Mouse (Mus musculus) lung, postnatal 0 days (tissue): ENCODE data around the gene Mrfap1. TPM values are rescaled to one million over a fixed set of nuclear protein-coding genes. Genes with fewer than 3 reads are reported as not detected.
A peak's percentile ranks its signal among the peaks of the same experiment; 100 is the strongest.

Source experiments
- ATAC-seq: fragments of 200-750 bp; cut with Nextera tagmentation; 2 replicates; pipeline ENCODE4 v1.8.0; 2017; ENCODE audit warnings: moderate library complexity
- DNase-seq: peaks from one replicate; pipeline ENCODE4 v3.0.0-alpha.2; 2016; ENCODE audit warnings: low spot score
- H3K27ac ChIP-seq: fragments of 300-500 bp; sonication (generic); 2 replicates; pipeline ENCODE4 v1.5.1; 2014; ENCODE audit warnings: antibody characterized with exemption, mild to moderate bottlenecking, low read length, mixed read lengths
- H3K27me3 ChIP-seq: fragments of 300-500 bp; sonication (generic); replicated peaks from 2 replicates; pipeline ENCODE4 v1.6.1; 2014; ENCODE audit warnings: low read length, mixed read lengths; ENCODE audit not compliant: insufficient read depth
- H3K36me3 ChIP-seq: fragments of 300-500 bp; sonication (generic); 2 replicates; pipeline ENCODE4 v1.6.1; 2014; ENCODE audit warnings: low read length, mixed read lengths; ENCODE audit not compliant: insufficient read depth
- H3K4me1 ChIP-seq: fragments of 300-500 bp; sonication (generic); 2 replicates; pipeline ENCODE4 v1.6.1; 2014; ENCODE audit warnings: antibody characterized with exemption, low read depth, low read length, mixed read lengths; ENCODE audit not compliant: insufficient read depth
- H3K4me2 ChIP-seq: fragments of 300-500 bp; sonication (generic); replicated peaks from 2 replicates; pipeline ENCODE4 v1.6.1; 2014; ENCODE audit warnings: low read depth, mild to moderate bottlenecking, low read length, moderate library complexity, mixed read lengths
- H3K4me3 ChIP-seq: fragments of 300-500 bp; sonication (generic); 2 replicates; pipeline ENCODE4 v1.5.1; 2014; ENCODE audit warnings: low read depth, low read length
- H3K9ac ChIP-seq: fragments of 300-500 bp; sonication (generic); replicated peaks from 2 replicates; pipeline ENCODE4 v1.6.1; 2014; ENCODE audit warnings: low read depth, mild to moderate bottlenecking
- H3K9me3 ChIP-seq: fragments of 300-500 bp; sonication (generic); 2 replicates; pipeline ENCODE4 v1.6.1; 2016; ENCODE audit warnings: low read length, mixed read lengths
- CTCF ChIP-seq: IDR thresholded peaks from 2 replicates; pipeline ENCODE4 v1.5.1; 2016; ENCODE audit warnings: antibody characterized with exemption, mild to moderate bottlenecking
- EP300 ChIP-seq: IDR thresholded peaks from 2 replicates; pipeline ENCODE4 v1.6.1; 2016; ENCODE audit warnings: antibody characterized with exemption, mild to moderate bottlenecking, control low read depth
- whole genome bisulfite sequencing: fragments of 180-500 bp; shearing (Covaris S2); extraction: QIAGEN DNeasy Blood & Tissue Kit; methylation state at CpG from one replicate; pipeline ENCODE4 v1.1.7; 2014; 5-methylcytosine and 5-hydroxymethylcytosine counted together
- polyA plus RNA-seq: library from polyadenylated mRNA; unstranded; fragments of >200 nt; fragmentation: Nextera tagmentation; extraction: Ambion mirVana; gene quantifications from 2 replicates; pipeline ENCODE4 v1.2.1, GENCODE M21; 2015

The Mrfap1 gene
- polyA plus RNA-seq, 1 experiment from 2014 or later, result 281 TPM

- H3K27ac ChIP-seq, result no peak overlapping the region
- no peak overlapping the region for H3K9ac ChIP-seq
- no peaks in the 10 kb centered on the region for H3K27me3 ChIP-seq
- no peak overlapping the region for H3K4me3 ChIP-seq
- no peaks in the 10 kb centered on the region for H3K4me1 ChIP-seq
- no peaks in the 10 kb centered on the region for H3K9me3 ChIP-seq
- no peak for DNase-seq
- ATAC-seq, result no peak
- WGBS, result 54% methylated on average over 3 of the region's 3 CpGs
- TF ChIP-seq CTCF (0 out of 2 replicates have a peak, but pooled peaks have one; percentile 21), EP300 (no peak)
- H3K4me2 ChIP-seq, result no peak overlapping the region
- H3K36me3 ChIP-seq, result 0 out of 2 replicates have a peak, but pooled peaks cover 12% of the 10 kb centered on the region
Observed at GRCm38 (mm10) chr5:36817738-36818137, 21.2 kb upstream of the Mrfap1 start.

GRCm38 (mm10) chr5:36814554-36814953, 18.0 kb upstream of the Mrfap1 start:
- ATAC-seq, result no peak
- 69% methylated on average over 6 of the region's 6 CpGs for WGBS
- H3K4me1 ChIP-seq, result no peaks in the 10 kb centered on the region
- no peak overlapping the region for H3K9ac ChIP-seq
- peak; percentile 15 for DNase-seq
- no peak overlapping the region for H3K27ac ChIP-seq
- peak; percentile 38 for TF ChIP-seq CTCF
- TF ChIP-seq EP300, result no peak
- H3K36me3 ChIP-seq, result 0 out of 2 replicates have a peak, but pooled peaks cover 10% of the 10 kb centered on the region
- H3K9me3 ChIP-seq, result no peaks in the 10 kb centered on the region
- no peak overlapping the region for H3K4me2 ChIP-seq
- no peak overlapping the region for H3K4me3 ChIP-seq
- H3K27me3 ChIP-seq, result no peaks in the 10 kb centered on the region

GRCm38 (mm10) chr5:36811413-36811812, 14.8 kb upstream of the Mrfap1 start:
- DNase-seq (peak; percentile 67), ATAC-seq (peak; percentile 47)
- Histone ChIP-seq H3K4me1 (no peaks in the 10 kb centered on the region), H3K9ac (no peak overlapping the region), H3K36me3 (0 out of 2 replicates have a peak, but pooled peaks cover 9% of the 10 kb centered on the region), H3K27me3 (no peaks in the 10 kb centered on the region), H3K27ac (no peak overlapping the region), H3K9me3 (no peaks in the 10 kb centered on the region), H3K4me2 (no peak overlapping the region), H3K4me3 (no peak overlapping the region)
- TF ChIP-seq EP300 (no peak), CTCF (peak; percentile 93)
- WGBS, result 31% methylated on average over 3 of the region's 3 CpGs

GRCm38 (mm10) chr5:36810634-36811033, 14.1 kb upstream of the Mrfap1 start:
- no peaks in the 10 kb centered on the region for H3K9me3 ChIP-seq
- ATAC-seq (no peak; the same call in 1 of the 2 replicates), DNase-seq (peak; percentile 20)
- TF ChIP-seq CTCF (no peak), EP300 (no peak)
- H3K36me3 ChIP-seq, result 0 out of 2 replicates have a peak, but pooled peaks cover 6% of the 10 kb centered on the region
- H3K27ac ChIP-seq, result no peak overlapping the region
- 70% methylated on average over 3 of the region's 3 CpGs for WGBS
- no peaks in the 10 kb centered on the region for H3K4me1 ChIP-seq
- no peaks in the 10 kb centered on the region for H3K27me3 ChIP-seq
- H3K4me2 ChIP-seq, result no peak overlapping the region
- no peak overlapping the region for H3K9ac ChIP-seq
- H3K4me3 ChIP-seq, result no peak overlapping the region

GRCm38 (mm10) chr5:36809123-36809522, 12.6 kb upstream of the Mrfap1 start:
- Histone ChIP-seq H3K9ac (no peak overlapping the region), H3K36me3 (no peaks in the 10 kb centered on the region), H3K27ac (no peak overlapping the region), H3K9me3 (no peaks in the 10 kb centered on the region), H3K27me3 (no peaks in the 10 kb centered on the region), H3K4me1 (no peaks in the 10 kb centered on the region), H3K4me2 (no peak overlapping the region), H3K4me3 (no peak overlapping the region)
- ATAC-seq (no peak), DNase-seq (no peak)
- WGBS, result 74% methylated on average over 7 of the region's 7 CpGs
- TF ChIP-seq CTCF (no peak), EP300 (no peak)

GRCm38 (mm10) chr5:36807106-36807505, 10.5 kb upstream of the Mrfap1 start:
- no peak overlapping the region for H3K4me3 ChIP-seq
- H3K27ac ChIP-seq, result no peak overlapping the region
- no peaks in the 10 kb centered on the region for H3K4me1 ChIP-seq
- no peak for TF ChIP-seq CTCF
- no peak overlapping the region for H3K9ac ChIP-seq
- no peaks in the 10 kb centered on the region for H3K9me3 ChIP-seq
- H3K36me3 ChIP-seq, result no peaks in the 10 kb centered on the region
- H3K4me2 ChIP-seq, result no peak overlapping the region
- no peak for DNase-seq
- no peak for ATAC-seq
- WGBS, result 10% methylated on average over 5 of the region's 5 CpGs
- H3K27me3 ChIP-seq, result no peaks in the 10 kb centered on the region

GRCm38 (mm10) chr5:36797291-36797690, 719 bp upstream of the Mrfap1 start:
- DNase-seq (peak; percentile 75), ATAC-seq (peak; percentile 3; the same call in 1 of the 2 replicates)
- Histone ChIP-seq H3K27me3 (no peaks in the 10 kb centered on the region), H3K36me3 (0 out of 2 replicates have a peak, but pooled peaks cover 4% of the 10 kb centered on the region), H3K4me2 (peak overlapping the region; percentile 72), H3K9me3 (no peaks in the 10 kb centered on the region), H3K4me3 (peak overlapping the region; percentile 63; the same call in 1 of the 2 replicates), H3K4me1 (0 out of 2 replicates have a peak, but pooled peaks cover 3% of the 10 kb centered on the region), H3K27ac (peak overlapping the region; percentile 66; the same call in 1 of the 2 replicates), H3K9ac (0 out of 2 replicates have a peak overlapping the region, but pooled peaks have one; percentile 16)
- WGBS, result 43% methylated on average over 8 of the region's 8 CpGs
- TF ChIP-seq CTCF, result no peak
- no peak for TF ChIP-seq EP300
